19 mouse cellular contexts compared by ENCODE assay signal in genomic region chr16:36732572-36732971, GRCm38 (mm10). TPM values are rescaled to one million over a fixed set of nuclear protein-coding genes. Genes with fewer than 3 reads are reported as not detected.
A peak's percentile ranks its signal among the peaks of the same experiment; 100 is the strongest.
DNase-seq lines count a peak whose midpoint lies in the region; TF ChIP-seq lines count a peak whose summit lies in the region.
"Had no signal": no experiment of that assay in that cellular context is flagged by ENCODE, and none has a peak within 500 bp of the region (broad histone marks: within the 10 kb centered on the region; RNA-seq: fewer than 3 reads in every experiment).

No protein-coding gene starts in this region.

- no peak for TF ChIP-seq POLR2A in CH12.LX (IDR thresholded peaks at IDR 0.05; ENCODE audit: low read depth, low read length)

- dilution Hi-C loops in CH12.LX (cut with MboI; ENCODE audit: extremely low pct_ligation_motif_present, extremely low pct_unique_long_range_greater_than_20kb, low sequenced_read_pairs): no loop called here

- no peaks in the 10 kb centered on the region for H3K27me3 ChIP-seq in CH12.LX (replicated peaks)

- no peak for TF ChIP-seq RAD21 in CH12.LX (IDR thresholded peaks at IDR 0.05; ENCODE audit: low read depth, low read length)

- H3K36me3 ChIP-seq in CH12.LX (replicated peaks in 1 of 2; ENCODE audit: control insufficient read depth in 1 of 2, insufficient read depth in 1 of 2, low read length in 1 of 2): no peaks in the 10 kb centered on the region
- H3K36me3 ChIP-seq: G1E had no signal

- H3K4me2 ChIP-seq in CH12.LX (ENCODE audit: insufficient read depth, low read depth, poor library complexity, severe bottlenecking): no peak overlapping the region

- no peak overlapping the region for H3K27ac ChIP-seq in CH12.LX (ENCODE audit: insufficient read depth, low read depth)

- in situ Hi-C loops in CH12.LX (cut with MboI; ENCODE audit: low pct_ligation_motif_present, low pct_unique_long_range_greater_than_20kb, low sequenced_read_pairs): no loop called here

- no peak overlapping the region for H3K9ac ChIP-seq in CH12.LX (ENCODE audit: insufficient read depth, low read depth)

- TF ChIP-seq CTCF in CH12.LX (conservative IDR thresholded peaks at IDR 0.05 in 1 of 2, IDR thresholded peaks at IDR 0.05 in 1 of 2; ENCODE audit: low read depth in 2 of 2, low read length in 2 of 2): no peak

- no peak for DNase-seq in CH12.LX (ENCODE audit: extremely low read depth)
- no peak for DNase-seq in left cerebral cortex, postnatal 4 days
- DNase-seq: adrenal gland, adult 2 months; adrenal gland, adult 8-10 months; adrenal gland, postnatal 10 days; adrenal gland, postnatal 14 days; adrenal gland, postnatal 25 days; adrenal gland, postnatal 36 days; B cell, adult 2 months; cerebellum, adult 11 months; cerebellum, adult 11-12 months; cerebellum, adult 18-20 months; cerebellum, adult 2 months; cerebellum, adult 8-10 months had no signal

- H3K4me3 ChIP-seq in CH12.LX (replicated peaks in 1 of 3; ENCODE audit: low read depth in 2 of 3, low read length in 2 of 3, poor library complexity in 1 of 3): no peak overlapping the region

- TF ChIP-seq EP300 in CH12.LX (IDR thresholded peaks at IDR 0.05; ENCODE audit: low read length): peak; percentile 60

- H3K4me1 ChIP-seq in CH12.LX (ENCODE audit: control insufficient read depth in 1 of 2, insufficient read depth in 2 of 2): peaks cover 5 to 27% of the 10 kb centered on the region in 2 experiments

- no peaks in the 10 kb centered on the region for H3K79me2 ChIP-seq in CH12.LX (replicated peaks; ENCODE audit: control insufficient read depth, extremely low read depth, insufficient read depth, poor library complexity, severe bottlenecking)

- intact Hi-C loops in left cerebral cortex, postnatal 4 days (cut with DNase I): no loop called here

- no peaks in the 10 kb centered on the region for H3K9me3 ChIP-seq in CH12.LX (replicated peaks; ENCODE audit: low read length)
- H3K9me3 ChIP-seq: G1E had no signal

TF ChIP-seq in CH12.LX, 34 proteins besides CTCF, POLR2A, EP300 and RAD21:
- no peak for TF ChIP-seq TCF12 (IDR thresholded peaks at IDR 0.05; ENCODE audit: low read depth, low read length)
- no peak for TF ChIP-seq CHD2 (IDR thresholded peaks at IDR 0.05; ENCODE audit: low read length)
- 0 out of 2 replicates have a peak, but pooled peaks have one; percentile 23 for TF ChIP-seq MAFK (IDR thresholded peaks at IDR 0.05; ENCODE audit: insufficient replicate concordance, low read length)
- TF ChIP-seq BHLHE40 (IDR thresholded peaks at IDR 0.05; ENCODE audit: low read depth, low read length): 0 out of 2 replicates have a peak, but pooled peaks have one; percentile 23
- TF ChIP-seq TBP (conservative IDR thresholded peaks at IDR 0.05; ENCODE audit: low read depth, low read length): no peak
- no peak for TF ChIP-seq GABPA (IDR thresholded peaks at IDR 0.05; ENCODE audit: insufficient replicate concordance, low read depth, low read length)
- TF ChIP-seq SMC3 (IDR thresholded peaks at IDR 0.05; ENCODE audit: low read depth, low read length): peak; percentile 7; the same call in 1 of the 2 replicates
- no peak for TF ChIP-seq E2F4 (IDR thresholded peaks at IDR 0.05; ENCODE audit: insufficient replicate concordance, low read depth, low read length)
- no peak for TF ChIP-seq SIN3A (IDR thresholded peaks at IDR 0.05; ENCODE audit: low read length)
- no peak for TF ChIP-seq MEF2A (IDR thresholded peaks at IDR 0.05; ENCODE audit: borderline replicate concordance, low read depth, low read length)
- TF ChIP-seq KAT2A (IDR thresholded peaks at IDR 0.05; ENCODE audit: insufficient replicate concordance, low read length): 0 out of 2 replicates have a peak, but pooled peaks have one; percentile 46
- TF ChIP-seq NRF1 (IDR thresholded peaks at IDR 0.05; ENCODE audit: low read depth, low read length): no peak
- TF ChIP-seq JUND (conservative IDR thresholded peaks at IDR 0.05; ENCODE audit: low read depth, low read length): 0 out of 2 replicates have a peak, but pooled peaks have one; percentile 18
- no peak for TF ChIP-seq ZC3H11A (IDR thresholded peaks at IDR 0.05; ENCODE audit: low read depth, low read length)
- TF ChIP-seq RCOR1 (conservative IDR thresholded peaks at IDR 0.05; ENCODE audit: low read depth, low read length): no peak
- peak; percentile 56 for TF ChIP-seq ETS1 (conservative IDR thresholded peaks at IDR 0.05; ENCODE audit: low read depth, low read length)
- TF ChIP-seq UBTF (IDR thresholded peaks at IDR 0.05; ENCODE audit: low read depth, low read length): no peak
- no peak for TF ChIP-seq NELFE (IDR thresholded peaks at IDR 0.05; ENCODE audit: low read depth, low read length)
- TF ChIP-seq ELF1 (IDR thresholded peaks at IDR 0.05; ENCODE audit: low read depth, low read length): no peak

RNA-seq across cellular contexts. Expression of gene Ildr1, which starts 38.8 kb away (rescaled TPM):
- 0.34 and 0.76 TPM in 2 replicates for total RNA-seq in CH12.LX (2012; rRNA removed)
- 0.34 and 0.80 TPM in 2 replicates for total RNA-seq in CH12.LX (2014; rRNA removed)
- polyA plus RNA-seq in CH12.LX (2012; ENCODE audit: insufficient read length, low read depth): 0.81 and 1.1 TPM in 2 replicates
- total RNA-seq in left cerebral cortex, postnatal 4 days (2021): under 1 TPM; 0.18 to 0.56 TPM
- total RNA-seq: adrenal gland, adult 18-20 months; adrenal gland, adult 2 months; adrenal gland, adult 8-10 months; adrenal gland, postnatal 14 days; adrenal gland, postnatal 25 days; adrenal gland, postnatal 36 days; MEL had no signal
- polyA plus RNA-seq: adrenal gland, adult 2 months; C2C12; G1E; Patski had no signal

RNA-seq across cellular contexts. Expression of gene Slc15a2, which starts 52.2 kb away (rescaled TPM):
- total RNA-seq in CH12.LX (2012; rRNA removed) (10.0 and 11.7 TPM in 2 replicates), CH12.LX (2014; rRNA removed) (9.4 and 10.8 TPM in 2 replicates)
- polyA plus RNA-seq in CH12.LX (2012; ENCODE audit: insufficient read length, low read depth): 9.3 and 11.4 TPM in 2 replicates
- total RNA-seq in left cerebral cortex, postnatal 4 days (2021): 10 to 100 TPM; 36.0 to 36.5 TPM
- total RNA-seq: MEL had no signal
- polyA plus RNA-seq: C2C12 had no signal
